Mouse (Mus musculus): ENCODE data around the gene Slc11a2.

DNA sequence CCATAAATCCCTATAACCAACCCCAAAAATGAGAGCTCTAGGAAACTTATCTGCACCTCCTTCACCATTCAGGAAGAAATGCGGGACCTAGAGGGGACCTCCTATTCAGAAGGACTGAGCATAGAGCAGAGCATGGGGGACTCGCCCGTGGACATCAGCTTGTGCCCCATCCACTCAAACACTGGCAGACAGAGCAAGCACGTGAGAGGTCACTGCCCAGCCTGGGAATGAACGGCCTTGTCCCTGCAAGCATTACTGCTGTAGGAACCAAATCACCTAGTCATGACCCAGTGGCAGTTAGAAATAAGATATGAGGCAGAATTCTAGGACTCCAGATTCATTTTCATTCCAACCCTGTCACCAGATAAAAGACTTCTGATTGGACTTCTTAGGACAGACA, 13.1 kb downstream of the Slc11a2 start:
- no peak for TF ChIP-seq CTCF (IDR thresholded peaks at IDR 0.05; ENCODE audit: low read depth)
- TF ChIP-seq EP300 (optimal IDR thresholded peaks at IDR 0.05): no peak

Data from stomach, postnatal 0 days (tissue).